Mouse (Mus musculus) urinary bladder, adult 18-20 months (tissue): ENCODE data around the gene Pbrm1.

ENCODE experiments used
- DNase-seq, 2 experiments: peaks; one replicate each; pipeline ENCODE4 v3.0.0; 2022; ENCODE audit warnings: low spot score in 2 of 2, mixed read lengths in 2 of 2

Pbrm1 gene

GRCm38 (mm10) chr14:31018860-31019291 is at the start of gene Pbrm1, which contains the start of gene Gnl3:
Gene Pbrm1 (plus strand): TSS chr14:31019138.
Gene Gnl3 (minus strand): TSS chr14:31019152.
- DNase-seq = peak; percentile 91 to 94

DNA sequence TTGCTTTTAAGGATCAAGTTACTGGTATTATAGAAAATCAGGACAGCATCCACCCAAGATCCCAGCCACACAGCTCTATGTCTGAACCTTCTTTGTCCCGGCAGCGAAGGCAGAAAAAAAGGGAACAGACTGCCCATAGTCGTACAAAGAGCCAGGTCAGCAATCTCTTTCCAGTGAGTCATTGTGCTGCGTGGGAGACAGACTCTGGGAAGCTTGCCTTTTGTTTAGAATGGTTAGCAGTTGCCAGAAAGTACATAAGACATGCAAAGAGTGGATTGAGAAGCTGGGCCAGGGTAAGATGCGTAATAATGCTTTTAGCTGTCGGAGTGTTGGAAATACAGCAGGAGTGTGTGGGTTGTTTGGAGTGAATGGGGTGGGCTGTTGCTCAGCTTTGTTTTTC is 44.7 kb upstream of the Pbrm1 start:
- peak in 1 of 2 experiments; percentile 43 for DNase-seq

GRCm38 (mm10) chr14:30976222-30976621 is 42.7 kb upstream of the Pbrm1 start:
- no peak for DNase-seq

DNA sequence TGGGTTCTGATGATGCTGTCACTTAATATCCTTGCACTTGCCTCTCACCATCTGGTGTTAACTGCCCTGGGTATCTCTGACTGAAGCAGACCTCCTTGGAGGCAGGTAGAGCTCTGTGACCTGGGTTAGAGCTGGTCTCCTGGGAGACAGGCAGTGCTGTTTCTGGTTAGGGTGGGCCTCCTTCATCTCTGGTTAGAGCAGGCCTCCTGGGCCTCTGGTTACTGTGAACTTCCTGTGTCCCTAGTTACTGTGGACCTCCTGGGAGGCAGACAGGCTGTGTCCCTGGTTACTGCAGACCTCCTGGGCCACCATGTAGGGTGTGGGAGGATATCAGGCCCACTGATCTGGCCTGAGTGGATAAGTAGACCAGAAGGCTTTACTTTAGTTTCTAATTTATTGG is 22.5 kb upstream of the Pbrm1 start:
- DNase-seq = no peak

DNA sequence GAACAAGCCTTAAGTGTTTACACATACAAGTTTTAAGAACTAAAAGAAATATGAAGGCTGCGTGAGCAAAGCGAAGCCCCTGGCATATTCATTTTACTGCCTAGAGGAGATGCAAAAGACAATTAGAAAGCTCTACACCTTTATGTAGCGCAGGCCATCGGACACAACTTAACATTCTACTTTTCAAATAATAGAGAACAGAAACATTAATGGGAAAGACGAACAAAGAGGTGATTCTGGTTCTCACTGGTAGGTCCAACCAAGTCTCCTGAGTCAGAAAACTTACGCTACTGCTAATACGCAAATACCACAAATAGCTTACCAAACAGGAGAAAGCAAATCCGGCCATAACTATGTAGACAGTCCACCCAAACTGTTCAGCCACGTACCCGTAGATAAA is 18.6 kb upstream of the Pbrm1 start:
- DNase-seq = no peak

DNA sequence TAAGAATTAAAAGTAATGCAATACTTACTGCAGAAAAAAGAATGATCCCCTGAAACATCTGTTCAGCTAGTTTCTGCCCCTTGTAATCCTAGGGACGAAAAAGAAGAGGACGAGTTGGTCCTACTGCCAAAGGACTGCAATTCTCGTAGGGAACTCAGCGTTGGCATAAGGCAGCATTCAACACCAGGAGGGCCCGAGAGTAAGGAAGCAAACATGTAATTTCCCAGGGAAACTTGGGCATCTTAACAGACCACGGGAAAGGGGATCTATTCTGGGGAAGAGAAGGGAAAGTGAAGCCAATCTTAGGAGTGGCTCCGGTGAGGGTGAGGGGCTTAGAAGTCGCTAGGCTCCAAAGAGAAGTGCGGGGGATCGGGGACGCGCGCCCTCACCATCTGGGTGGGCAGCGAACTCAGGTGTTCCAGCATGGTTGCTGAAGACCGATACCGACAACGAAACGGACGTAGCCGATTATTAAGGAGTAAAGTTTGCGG is 18.1 kb upstream of the Pbrm1 start:
- DNase-seq = no peak

DNA sequence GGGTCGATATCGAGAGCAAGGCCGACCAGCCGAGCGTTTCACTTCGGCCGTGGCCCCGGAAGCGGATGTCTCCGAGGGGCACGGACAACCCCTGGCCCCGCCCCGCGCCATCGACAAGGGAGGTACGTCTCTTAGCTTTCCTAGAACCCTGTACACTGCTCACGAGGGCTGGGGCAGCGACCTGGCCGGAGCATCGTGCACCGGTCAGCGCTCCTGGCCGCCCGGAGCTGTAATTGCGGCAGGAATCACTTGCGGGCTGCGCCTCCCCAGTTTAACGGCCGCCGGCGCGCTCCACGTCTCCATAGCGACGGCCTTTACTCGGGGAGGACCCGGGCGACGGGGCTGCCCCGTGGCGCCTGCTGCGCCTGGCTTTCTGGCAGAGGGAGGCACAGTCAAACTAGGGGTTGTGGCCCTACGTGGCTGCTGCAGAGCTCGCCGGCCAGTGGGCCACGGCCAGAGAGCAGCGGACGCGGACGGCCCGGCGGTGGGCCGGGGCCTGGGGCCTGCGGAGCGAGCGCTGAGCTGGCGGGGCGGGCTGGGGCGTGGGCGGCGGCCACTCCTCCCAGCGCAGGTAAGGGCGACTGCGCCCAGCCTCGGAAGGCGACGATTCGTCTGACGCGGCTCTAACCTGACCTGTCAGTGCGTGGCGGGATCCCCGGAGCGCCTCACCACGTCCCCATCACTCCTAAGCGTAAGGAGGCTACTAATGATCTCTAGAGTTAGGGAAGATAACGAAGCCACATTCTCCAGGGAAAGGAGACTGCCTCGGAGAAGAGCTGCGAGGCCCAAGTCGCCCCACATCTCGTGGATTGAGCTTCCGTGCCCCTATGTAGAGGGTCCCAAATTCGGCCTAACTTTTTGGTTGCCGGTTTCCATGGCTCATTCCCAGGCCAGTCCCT is 17.4 kb upstream of the Pbrm1 start, which contains the start of the genes Glt8d1 and Spcs1:
TSS of gene Glt8d1 (plus strand) at position 94 of the 899 bp plus-strand sequence.
TSS of gene Spcs1 (minus strand) at position 366 of the 899 bp plus-strand sequence.
- DNase-seq = peak; percentile 79 to 97

GRCm38 (mm10) chr14:31004527-31004926 is 14.4 kb upstream of the Pbrm1 start:
- DNase-seq = no peak

DNA sequence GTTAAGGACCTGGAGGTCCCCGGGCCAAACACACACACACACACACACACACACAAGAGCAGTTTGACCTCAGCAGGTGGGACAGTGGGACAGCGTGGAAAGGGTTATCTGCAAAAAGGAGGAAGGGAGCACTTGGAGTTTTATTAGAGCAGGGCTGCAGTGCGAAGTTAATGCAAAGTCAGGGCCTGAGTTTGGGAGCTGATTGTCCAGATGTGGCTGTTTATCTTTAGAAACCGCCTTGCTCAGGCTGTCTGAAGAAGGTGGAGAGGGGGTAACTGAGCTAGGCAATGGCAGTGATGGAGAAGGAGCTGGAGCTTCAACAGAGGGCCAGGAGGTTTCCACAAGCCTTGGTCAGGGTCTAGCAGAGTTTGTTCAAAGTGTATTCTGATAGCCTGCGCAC is 12.2 kb upstream of the Pbrm1 start:
- DNase-seq = no peak

DNA sequence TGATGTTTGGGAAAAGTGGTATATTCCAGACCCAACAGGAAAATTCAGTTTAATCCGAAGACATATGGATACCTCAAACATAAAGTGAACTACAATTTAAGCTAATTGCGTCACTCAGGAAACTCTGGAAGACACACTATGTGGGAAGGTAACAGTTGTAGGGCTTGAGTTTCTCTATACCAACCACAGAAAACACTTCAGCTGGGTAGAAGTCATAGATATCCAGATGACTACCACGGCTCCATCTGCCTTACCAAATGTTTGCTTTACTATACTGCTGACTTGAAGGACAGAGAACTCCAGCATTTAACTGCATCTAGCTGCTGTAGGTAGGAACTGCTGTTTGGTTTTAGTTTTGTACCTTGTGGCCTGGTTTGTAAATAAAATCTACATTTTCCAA is 7.3 kb upstream of the Pbrm1 start:
- no peak for DNase-seq

DNA sequence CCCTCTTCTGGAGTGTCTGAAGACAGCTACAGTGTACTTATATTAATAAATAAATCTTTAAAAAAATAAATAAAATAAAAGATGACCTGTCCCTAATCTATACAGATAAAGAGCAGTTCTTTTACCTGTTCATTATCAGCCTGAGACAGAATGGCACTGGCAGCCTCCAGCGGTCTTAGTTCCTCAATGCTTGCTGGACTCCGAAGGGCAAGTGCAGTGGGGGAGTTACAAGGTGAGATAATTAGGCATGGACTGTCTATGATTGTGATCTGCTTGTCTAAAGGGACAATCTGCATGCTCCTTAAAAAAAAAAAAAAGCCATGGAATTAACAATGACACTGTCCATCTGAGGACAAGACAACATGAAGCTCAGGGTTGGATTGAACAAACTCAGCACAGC is 5.0 kb upstream of the Pbrm1 start:
- DNase-seq = no peak

DNA sequence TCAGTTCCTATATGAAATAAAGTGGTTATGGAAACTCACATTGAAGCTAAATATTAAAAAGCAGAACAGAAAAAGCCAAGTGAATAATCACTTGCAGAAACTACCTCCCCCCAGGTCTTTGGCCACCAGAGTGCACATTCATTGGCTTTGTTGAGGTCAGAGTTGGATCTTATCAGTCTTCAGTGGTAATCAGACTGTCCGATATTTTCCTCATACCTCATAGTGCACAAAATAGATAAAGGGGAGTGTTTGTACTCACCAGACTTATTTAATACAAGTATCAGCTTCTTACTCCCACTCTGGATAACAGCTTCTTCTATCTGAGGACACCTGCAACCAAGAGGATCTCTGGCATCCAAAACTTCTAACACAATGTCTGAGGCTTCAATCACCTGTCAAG is 2.9 kb upstream of the Pbrm1 start:
- DNase-seq = no peak

DNA sequence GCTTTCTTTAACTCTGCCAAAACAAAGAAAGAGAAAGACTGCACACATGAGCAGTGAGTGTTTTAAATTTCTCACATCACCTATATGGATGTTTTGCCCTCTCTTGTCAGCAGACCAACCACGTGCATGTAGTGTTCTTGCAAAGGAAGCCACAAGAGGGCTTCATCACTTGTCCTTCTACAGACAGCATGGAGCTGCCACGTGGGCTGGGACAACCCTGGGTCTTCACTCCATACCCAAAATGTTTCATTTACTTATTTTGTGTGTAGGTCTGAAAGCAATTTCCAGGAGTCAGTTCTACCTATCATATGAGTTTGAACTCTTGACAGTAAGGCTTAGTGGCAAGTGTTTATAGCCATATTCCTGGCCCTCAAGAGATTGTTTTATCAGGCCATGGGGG is 1.1 kb upstream of the Pbrm1 start:
- no peak for DNase-seq

DNA sequence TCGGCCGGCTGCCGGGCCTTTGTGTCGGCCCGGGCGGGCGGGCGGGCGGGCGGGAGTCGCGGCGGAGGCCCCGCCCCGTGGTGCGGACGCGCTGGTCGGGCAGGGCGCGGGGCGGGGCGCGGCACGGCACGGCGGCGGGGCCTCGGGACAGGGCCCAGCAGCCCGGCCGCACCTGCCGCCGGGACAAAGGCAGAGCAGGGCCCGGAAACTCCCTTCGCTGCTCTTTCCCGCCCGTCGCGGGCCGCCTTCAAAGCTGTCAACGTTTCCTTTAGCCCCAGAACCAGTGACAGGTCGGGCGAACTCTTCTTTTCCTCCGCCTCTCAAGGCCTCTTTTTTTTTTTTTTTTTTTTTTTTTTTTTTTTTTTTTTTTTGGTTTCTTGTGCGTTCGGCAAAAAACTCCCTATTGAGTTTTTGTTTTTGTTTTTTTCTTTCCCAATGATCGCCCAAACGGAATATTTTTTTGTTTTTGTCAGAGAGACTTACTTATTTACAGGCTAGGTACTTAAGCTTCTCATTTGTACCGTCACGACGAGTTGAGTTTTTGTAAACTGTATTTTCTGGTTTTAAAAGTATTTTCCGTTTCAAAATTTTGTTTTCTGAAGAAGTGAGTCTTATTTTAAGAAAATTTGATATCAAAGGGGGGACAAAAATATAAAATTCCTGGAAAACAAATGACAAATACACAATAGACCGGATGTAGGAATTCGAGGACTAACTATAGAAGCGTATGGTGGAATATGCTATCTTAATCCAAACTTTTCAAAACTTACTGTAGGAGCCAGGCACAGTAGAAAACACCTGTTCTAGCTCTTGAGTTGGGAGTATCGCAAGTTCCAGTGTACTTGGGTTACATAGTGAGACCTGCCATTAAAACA is 630 bp downstream of the Pbrm1 start:
- DNase-seq = peak in 1 of 2 experiments; percentile 55

- no peak for DNase-seq
These were observed 3.6 kb downstream of the Pbrm1 start for GRCm38 (mm10) chr14:31022579-31022978.

DNA sequence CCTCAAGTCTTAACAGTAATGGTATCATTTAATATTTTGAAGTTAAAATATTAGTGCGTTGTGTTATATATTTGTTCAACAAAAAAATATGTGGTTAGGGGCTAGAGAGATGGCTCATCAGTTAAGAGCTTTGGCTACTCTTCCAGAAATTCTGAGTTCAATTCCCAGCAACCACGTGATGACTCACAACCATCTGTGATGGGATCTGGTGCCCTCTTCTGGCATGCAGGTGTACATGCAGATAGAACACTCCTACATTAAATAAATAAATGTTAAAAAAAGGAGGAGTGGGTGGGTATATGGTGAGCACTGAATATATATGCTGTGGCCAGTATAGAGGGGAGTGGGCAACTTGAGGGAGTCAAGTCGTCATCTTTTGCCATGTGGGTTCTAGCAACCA is 6.8 kb downstream of the Pbrm1 start:
- DNase-seq = no peak

- DNase-seq = no peak
These were observed 26.4 kb downstream of the Pbrm1 start for GRCm38 (mm10) chr14:31045296-31045695.

- no peak for DNase-seq
These were observed 26.9 kb downstream of the Pbrm1 start for GRCm38 (mm10) chr14:31045817-31046216.

DNA sequence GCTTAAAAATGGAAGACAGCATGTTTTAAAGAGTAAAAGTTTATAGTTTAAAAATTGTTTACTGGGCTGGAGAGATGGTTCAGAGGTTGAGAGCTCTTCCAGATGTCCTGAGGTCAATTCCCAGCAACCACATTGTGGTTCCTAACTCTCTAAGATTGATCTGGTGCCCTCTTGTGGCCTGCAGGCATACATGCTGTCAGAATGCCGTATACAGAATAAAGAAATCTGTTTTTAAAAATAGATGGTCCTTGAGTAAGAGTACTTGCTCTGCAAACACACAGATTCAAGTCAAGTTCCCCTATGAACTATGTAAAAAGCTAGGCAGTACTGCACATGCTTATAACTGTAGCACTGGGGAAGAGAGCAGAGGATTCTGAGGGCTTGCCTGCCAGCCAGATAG is 43.3 kb downstream of the Pbrm1 start:
- no peak for DNase-seq

DNA sequence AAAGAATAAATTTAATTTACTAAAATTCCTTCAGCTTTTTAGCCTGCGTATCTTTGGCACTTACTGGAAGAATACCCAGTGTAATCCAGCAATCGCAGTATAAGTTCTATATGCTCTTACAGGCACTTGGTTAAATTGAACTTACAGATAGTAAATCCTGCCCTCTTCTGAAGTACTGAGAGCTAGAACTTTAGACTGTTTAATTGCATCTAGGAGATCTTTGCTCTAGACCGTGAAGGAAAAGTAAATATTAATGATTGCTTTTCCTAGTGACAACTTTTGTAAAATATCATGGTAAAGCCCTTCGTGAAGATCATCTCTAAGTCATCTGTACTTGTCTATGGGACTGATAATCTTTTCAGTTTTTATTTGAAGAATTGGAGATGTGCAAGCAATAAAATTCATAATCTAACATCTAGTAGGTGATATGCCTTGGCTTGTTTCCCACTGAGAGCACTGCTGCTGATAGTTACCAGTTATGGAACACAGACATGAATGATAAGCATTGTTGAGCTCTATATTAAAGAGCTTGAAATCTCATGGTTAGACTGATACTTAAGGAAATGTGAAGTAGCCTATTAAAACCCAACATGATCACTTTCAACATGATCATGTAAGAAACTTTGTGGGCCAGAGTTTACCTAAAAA is 50.3 kb downstream of the Pbrm1 start:
- DNase-seq = no peak

DNA sequence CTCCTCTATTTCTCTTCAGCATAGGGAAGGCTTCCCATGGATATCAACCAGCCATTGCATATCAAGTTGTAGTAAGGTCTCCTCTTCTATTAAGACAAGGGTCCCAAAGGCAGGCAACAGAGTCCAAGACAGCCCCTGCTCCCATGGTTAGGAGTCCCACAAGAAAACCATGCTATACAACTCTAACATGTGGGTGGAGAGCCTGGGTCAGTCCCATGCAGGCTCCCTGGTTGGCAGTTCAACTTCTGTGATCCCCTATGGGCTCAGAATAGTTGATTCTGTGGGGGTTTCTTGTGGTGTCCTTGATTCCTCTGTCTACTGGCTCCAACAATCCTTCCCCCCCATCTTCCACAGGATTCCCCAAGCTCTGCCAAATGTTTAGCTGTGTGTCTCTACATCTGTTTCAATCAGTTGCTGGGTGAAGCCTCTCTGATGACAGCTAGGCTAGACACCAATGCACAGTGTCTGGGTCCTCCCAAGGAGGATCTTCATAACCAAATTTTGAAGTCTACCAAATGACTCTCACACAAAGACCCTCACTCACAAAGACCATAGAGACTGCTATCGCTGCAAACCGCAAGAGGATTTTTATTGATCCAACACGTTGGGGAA is 59.8 kb downstream of the Pbrm1 start:
- DNase-seq = no peak
